Mouse (Mus musculus) midbrain, embryonic 10.5 days (tissue): ENCODE measurements around the gene Serpinb6a. TPM values are rescaled to one million over a fixed set of nuclear protein-coding genes. Genes with fewer than 3 reads are reported as not detected.

Experiments
- DNase-seq: peaks from one replicate; pipeline ENCODE4 v3.0.0-alpha.2; 2017; ENCODE audit warnings: low spot score
- H3K27ac ChIP-seq: fragments of 300-500 bp; sonication (generic); replicated peaks from 2 replicates; pipeline ENCODE4 v1.5.1; 2016; ENCODE audit warnings: mild to moderate bottlenecking
- H3K27me3 ChIP-seq: fragments of 300-500 bp; sonication (generic); 2 replicates; pipeline ENCODE4 v1.6.1; 2016; ENCODE audit warnings: low read depth, mild to moderate bottlenecking; ENCODE audit not compliant: poor library complexity, severe bottlenecking
- H3K36me3 ChIP-seq: fragments of 300-500 bp; sonication (generic); 2 replicates; pipeline ENCODE4 v1.6.1; 2016; ENCODE audit warnings: mild to moderate bottlenecking, moderate library complexity
- H3K4me1 ChIP-seq: fragments of 300-500 bp; sonication (generic); 2 replicates; pipeline ENCODE4 v1.6.1; 2016
- H3K4me3 ChIP-seq: fragments of 300-500 bp; sonication (generic); 2 replicates; pipeline ENCODE4 v1.5.1; 2016; ENCODE audit warnings: mild to moderate bottlenecking, moderate library complexity
- H3K9me3 ChIP-seq: fragments of 300-500 bp; sonication (generic); replicated peaks from 2 replicates; pipeline ENCODE4 v1.6.1; 2016; ENCODE audit warnings: mild to moderate bottlenecking
- WGBS: fragments of 180-500 bp; shearing (Covaris S2); methylation state at CpG from one replicate; pipeline ENCODE4 v1.1.7; 2016; 5-methylcytosine and 5-hydroxymethylcytosine counted together
- polyA plus RNA-seq: library from polyadenylated mRNA; unstranded; fragments of >200 nt; fragmentation: Nextera tagmentation; extraction: Ambion mirVana; gene quantifications from 2 replicates; pipeline ENCODE4 v1.2.1, GENCODE M21; 2016

Serpinb6a gene
- polyA plus RNA-seq, 1 experiment from 2014 or later, result 27.6 TPM

- Histone ChIP-seq H3K4me1 (peaks cover 12% of the 10 kb centered on the region), H3K9me3 (no peaks in the 10 kb centered on the region), H3K27me3 (peaks cover 7% of the 10 kb centered on the region; the same call in 1 of the 2 replicates), H3K4me3 (no peak overlapping the region), H3K27ac (no peak overlapping the region), H3K36me3 (no peaks in the 10 kb centered on the region)
- no peak for DNase-seq
- WGBS, result 78% methylated on average over 6 of the region's 6 CpGs
Measured at GRCm38 (mm10) chr13:33934743-33935142, 67.9 kb downstream of the Serpinb6a start.

- 83% methylated on average over 3 of the region's 3 CpGs for WGBS
- Histone ChIP-seq H3K36me3 (no peaks in the 10 kb centered on the region), H3K27me3 (no peaks in the 10 kb centered on the region), H3K4me3 (no peak overlapping the region), H3K4me1 (peaks cover 8% of the 10 kb centered on the region), H3K27ac (no peak overlapping the region), H3K9me3 (no peaks in the 10 kb centered on the region)
- no peak for DNase-seq
Measured at GRCm38 (mm10) chr13:33930912-33931311, 71.7 kb downstream of the Serpinb6a start.

DNA sequence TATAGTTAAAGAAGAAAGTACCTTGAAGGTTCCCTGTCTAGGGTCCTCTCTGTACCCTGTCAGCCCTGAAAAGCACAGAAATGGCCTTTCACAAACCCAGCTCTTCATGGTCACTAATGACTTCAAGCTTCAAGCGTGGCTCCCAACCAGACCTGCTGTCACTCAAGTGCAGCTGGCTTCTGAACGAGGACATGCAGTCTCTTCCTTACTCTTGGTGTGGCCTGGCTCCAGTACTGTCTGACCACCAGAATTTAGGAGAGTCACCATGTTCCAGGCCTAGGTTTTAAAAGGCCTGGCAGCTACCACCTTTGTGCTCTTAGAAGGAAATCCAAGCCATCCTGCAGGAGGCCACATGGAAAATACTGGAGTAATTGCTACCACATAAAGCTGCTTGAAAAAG, 72.3 kb downstream of the Serpinb6a start:
- no peaks in the 10 kb centered on the region for H3K9me3 ChIP-seq
- H3K4me1 ChIP-seq, result peaks cover 1% of the 10 kb centered on the region
- 73% methylated on average over 2 of the region's 2 CpGs for WGBS
- no peaks in the 10 kb centered on the region for H3K36me3 ChIP-seq
- DNase-seq, result no peak
- no peak overlapping the region for H3K4me3 ChIP-seq
- no peaks in the 10 kb centered on the region for H3K27me3 ChIP-seq
- H3K27ac ChIP-seq, result no peak overlapping the region

GRCm38 (mm10) chr13:33921699-33922098, 80.9 kb downstream of the Serpinb6a start:
- no peaks in the 10 kb centered on the region for H3K27me3 ChIP-seq
- no peaks in the 10 kb centered on the region for H3K9me3 ChIP-seq
- WGBS, result 91% methylated on average over 5 of the region's 5 CpGs
- H3K4me3 ChIP-seq, result no peak overlapping the region
- peak; percentile 1 for DNase-seq
- H3K27ac ChIP-seq, result no peak overlapping the region
- H3K36me3 ChIP-seq, result peaks cover 28% of the 10 kb centered on the region
- no peaks in the 10 kb centered on the region for H3K4me1 ChIP-seq

- no peak for DNase-seq
- peaks cover 28% of the 10 kb centered on the region for H3K36me3 ChIP-seq
- H3K4me1 ChIP-seq, result no peaks in the 10 kb centered on the region
- no peak overlapping the region for H3K4me3 ChIP-seq
- H3K9me3 ChIP-seq, result no peaks in the 10 kb centered on the region
- no peak overlapping the region for H3K27ac ChIP-seq
- H3K27me3 ChIP-seq, result no peaks in the 10 kb centered on the region
- WGBS, result 90% methylated on average over 6 of the region's 6 CpGs
Measured at GRCm38 (mm10) chr13:33921041-33921440, 81.6 kb downstream of the Serpinb6a start.

DNA sequence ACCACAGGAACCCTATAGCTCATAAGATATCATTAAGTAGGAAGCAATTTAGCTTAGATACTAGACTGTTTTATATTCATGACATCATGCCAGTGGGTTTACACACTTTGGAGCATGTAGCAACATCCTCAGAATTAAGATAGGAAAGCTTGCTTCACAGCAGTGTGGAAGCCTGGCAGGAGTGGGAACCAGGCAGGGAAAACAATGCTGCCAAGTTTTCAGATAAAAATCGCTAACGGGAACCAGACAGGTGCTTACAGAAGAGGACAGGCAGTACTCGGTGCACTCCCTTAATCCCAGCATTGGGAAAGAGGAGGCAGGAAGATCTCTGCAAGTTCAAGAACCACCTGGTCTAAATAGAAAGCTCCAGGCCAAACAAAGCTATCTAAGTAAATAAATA, 95.8 kb downstream of the Serpinb6a start:
- DNase-seq, result no peak
- Histone ChIP-seq H3K9me3 (no peaks in the 10 kb centered on the region), H3K4me1 (no peaks in the 10 kb centered on the region), H3K36me3 (no peaks in the 10 kb centered on the region), H3K4me3 (no peak overlapping the region), H3K27ac (no peak overlapping the region), H3K27me3 (no peaks in the 10 kb centered on the region)
- 81% methylated on average over 3 of the region's 3 CpGs for WGBS

DNA sequence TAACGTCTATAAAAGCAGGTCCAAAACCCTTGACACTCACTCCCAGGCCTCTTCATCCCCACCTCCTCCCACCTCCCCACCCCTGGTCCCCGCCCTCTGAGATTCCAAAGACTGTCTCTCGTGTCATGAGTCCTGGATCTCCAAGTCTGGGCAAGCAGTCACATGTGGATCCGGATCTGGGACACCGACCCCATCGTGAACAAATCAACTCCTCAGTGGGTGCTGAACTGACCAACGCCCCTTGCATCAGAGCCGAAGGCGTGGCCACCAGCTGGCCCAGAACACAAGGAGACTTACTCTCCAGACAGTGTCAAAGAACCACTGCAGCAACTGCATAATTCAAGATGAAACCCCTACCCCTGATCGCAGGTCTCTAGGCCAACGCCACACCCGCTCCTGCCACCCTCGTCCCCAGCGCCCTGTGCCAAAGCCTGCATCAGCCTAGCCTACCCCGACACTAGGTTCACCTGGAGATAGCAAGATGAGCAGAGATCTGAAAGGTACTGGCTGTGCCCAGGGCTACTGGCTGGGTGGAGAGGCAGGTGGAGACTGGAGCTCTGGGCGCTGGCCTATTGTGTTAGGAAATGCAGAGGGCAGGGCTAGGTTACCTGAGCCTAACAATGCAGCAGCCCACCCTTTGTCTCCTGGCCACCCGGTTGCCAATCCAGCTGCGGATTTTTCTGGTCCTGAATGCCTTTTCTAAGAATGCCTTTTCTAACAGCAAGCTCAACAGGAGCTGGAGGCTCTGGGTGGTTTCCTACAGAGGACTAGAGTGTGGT, 97.2 kb downstream of the Serpinb6a start, which contains the start of gene Serpinb6c:
Gene Serpinb6c (minus strand): TSS at position 533 of the 779 bp plus-strand sequence.
- Histone ChIP-seq H3K27ac (no peak within 1 kb of the TSS), H3K9me3 (no peaks in the 10 kb centered on the region), H3K4me3 (no peak within 1 kb of the TSS), H3K4me1 (no peaks in the 10 kb centered on the region), H3K27me3 (no peaks in the 10 kb centered on the region), H3K36me3 (no peaks in the 10 kb centered on the region)
- WGBS, result 76% methylated on average over 18 of the region's 18 CpGs
- DNase-seq, result no peak

DNA sequence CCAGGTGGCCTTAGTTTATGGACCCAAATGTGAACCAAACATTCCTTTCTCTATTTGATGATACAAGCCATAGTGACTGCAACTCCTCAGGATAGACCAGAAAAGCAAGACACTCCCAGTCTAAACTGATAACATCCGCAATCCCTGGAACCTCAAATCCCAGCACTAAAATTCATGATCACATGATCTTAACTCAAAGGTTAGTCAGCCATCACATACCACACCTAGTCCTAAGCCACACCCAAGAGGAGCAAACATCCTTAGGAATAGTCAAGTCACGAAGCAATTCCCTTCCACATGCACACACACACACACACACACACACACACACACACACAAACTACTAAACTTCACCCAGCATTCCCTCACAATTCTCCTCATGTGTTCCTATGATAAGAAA, 99.3 kb downstream of the Serpinb6a start:
- no peaks in the 10 kb centered on the region for H3K27me3 ChIP-seq
- H3K4me3 ChIP-seq, result no peak overlapping the region
- H3K4me1 ChIP-seq, result no peaks in the 10 kb centered on the region
- H3K36me3 ChIP-seq, result no peaks in the 10 kb centered on the region
- DNase-seq, result no peak
- H3K27ac ChIP-seq, result no peak overlapping the region
- no peaks in the 10 kb centered on the region for H3K9me3 ChIP-seq
- WGBS, result 93% methylated on average over 2 of the region's 2 CpGs

DNA sequence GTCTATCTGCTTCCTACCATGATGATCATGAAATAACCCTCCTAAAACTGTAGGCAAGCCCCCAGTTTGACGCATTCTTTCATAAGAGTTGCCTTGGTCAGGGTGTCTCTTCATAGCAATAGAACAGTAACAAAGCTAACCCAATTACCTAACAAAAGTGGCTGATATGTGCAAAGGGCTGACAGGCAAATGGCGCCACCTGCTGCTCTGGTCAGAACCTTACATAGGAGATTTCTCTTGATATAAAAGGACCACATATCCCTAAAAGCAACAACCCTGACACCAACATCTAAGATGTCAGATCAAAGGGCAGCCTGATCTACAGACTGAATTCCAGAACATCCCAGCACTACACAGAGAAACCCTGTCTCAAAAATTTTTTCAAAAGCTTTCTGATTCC, 108.4 kb downstream of the Serpinb6a start:
- H3K4me1 ChIP-seq, result no peaks in the 10 kb centered on the region
- 36% methylated on average over 2 of the region's 2 CpGs for WGBS
- H3K4me3 ChIP-seq, result no peak overlapping the region
- no peaks in the 10 kb centered on the region for H3K27me3 ChIP-seq
- H3K27ac ChIP-seq, result no peak overlapping the region
- peak; percentile 22 for DNase-seq
- no peaks in the 10 kb centered on the region for H3K9me3 ChIP-seq
- H3K36me3 ChIP-seq, result no peaks in the 10 kb centered on the region

Other genes starting within 250 kb of the Serpinb6a start
- gene Serpinb6e, start 159.4 kb downstream of the Serpinb6a start, polyA plus RNA-seq, result not detected in 2 replicates
- 0.09 and 0.10 TPM in 2 replicates for gene Serpinb6c, start 97.1 kb downstream of the Serpinb6a start, polyA plus RNA-seq
- 21.6 and 22.3 TPM in 2 replicates for gene Nqo2, start 38.1 kb downstream of the Serpinb6a start, polyA plus RNA-seq
- gene Ripk1, start 431 bp downstream of the Serpinb6a start, polyA plus RNA-seq, result 6.8 and 7.7 TPM in 2 replicates
- 31.6 and 31.8 TPM in 2 replicates for gene Bphl, start 34.8 kb upstream of the Serpinb6a start, polyA plus RNA-seq
- gene Tubb2a, start 75.2 kb upstream of the Serpinb6a start, polyA plus RNA-seq, result 242 and 377 TPM in 2 replicates
- 202 and 279 TPM in 2 replicates for gene Tubb2b, start 127.7 kb upstream of the Serpinb6a start, polyA plus RNA-seq
- 122 and 124 TPM in 2 replicates for gene Psmg4, start 160.2 kb upstream of the Serpinb6a start, polyA plus RNA-seq